Mouse (Mus musculus) forebrain, embryonic 15.5 days (tissue): ENCODE data around the gene Get4. TPM values are rescaled to one million over a fixed set of nuclear protein-coding genes. Genes with fewer than 3 reads are reported as not detected.

ENCODE experiments used
- ATAC-seq: fragments of 200-750 bp; cut with Nextera tagmentation; replicated peaks from 2 replicates; pipeline ENCODE4 v1.8.0; 2017; ENCODE audit warnings: mild to moderate bottlenecking, moderate TSS enrichment, moderate library complexity
- H3K27ac ChIP-seq: fragments of 300-500 bp; sonication (generic); replicated peaks from 2 replicates; pipeline ENCODE4 v1.5.1; 2015; ENCODE audit warnings: mild to moderate bottlenecking, inconsistent platforms
- H3K27me3 ChIP-seq: fragments of 300-500 bp; sonication (generic); 2 replicates; pipeline ENCODE4 v1.6.1; 2015; ENCODE audit warnings: inconsistent platforms
- H3K36me3 ChIP-seq: fragments of 300-500 bp; sonication (generic); 2 replicates; pipeline ENCODE4 v1.6.1; 2015; ENCODE audit warnings: mild to moderate bottlenecking, inconsistent platforms
- H3K4me1 ChIP-seq: fragments of 300-500 bp; sonication (generic); 2 replicates; pipeline ENCODE4 v1.6.1; 2015; ENCODE audit warnings: inconsistent platforms
- H3K4me2 ChIP-seq: fragments of 300-500 bp; sonication (generic); replicated peaks from 2 replicates; pipeline ENCODE4 v1.6.1; 2015; ENCODE audit warnings: mild to moderate bottlenecking, inconsistent platforms
- H3K4me3 ChIP-seq: fragments of 300-500 bp; sonication (generic); 2 replicates; pipeline ENCODE4 v1.5.1; 2015; ENCODE audit warnings: mild to moderate bottlenecking, inconsistent platforms
- H3K9ac ChIP-seq: fragments of 300-500 bp; sonication (generic); replicated peaks from 2 replicates; pipeline ENCODE4 v1.6.1; 2015; ENCODE audit warnings: mild to moderate bottlenecking, inconsistent platforms
- H3K9me3 ChIP-seq: fragments of 300-500 bp; sonication (generic); 2 replicates; pipeline ENCODE4 v1.6.1; 2016; ENCODE audit warnings: inconsistent platforms
- WGBS: fragments of 180-500 bp; shearing (Covaris S2); methylation state at CpG from one replicate; pipeline ENCODE4 v1.1.7; 2015; ENCODE audit warnings: mixed read lengths; 5-methylcytosine and 5-hydroxymethylcytosine counted together
- polyA plus RNA-seq: library from polyadenylated mRNA; unstranded; fragments of >200 nt; fragmentation: Nextera tagmentation; extraction: Ambion mirVana; gene quantifications from 2 replicates; pipeline ENCODE4 v1.2.1, GENCODE M21; 2015

The Get4 gene
- polyA plus RNA-seq, result 127 and 133 TPM in 2 replicates

DNA sequence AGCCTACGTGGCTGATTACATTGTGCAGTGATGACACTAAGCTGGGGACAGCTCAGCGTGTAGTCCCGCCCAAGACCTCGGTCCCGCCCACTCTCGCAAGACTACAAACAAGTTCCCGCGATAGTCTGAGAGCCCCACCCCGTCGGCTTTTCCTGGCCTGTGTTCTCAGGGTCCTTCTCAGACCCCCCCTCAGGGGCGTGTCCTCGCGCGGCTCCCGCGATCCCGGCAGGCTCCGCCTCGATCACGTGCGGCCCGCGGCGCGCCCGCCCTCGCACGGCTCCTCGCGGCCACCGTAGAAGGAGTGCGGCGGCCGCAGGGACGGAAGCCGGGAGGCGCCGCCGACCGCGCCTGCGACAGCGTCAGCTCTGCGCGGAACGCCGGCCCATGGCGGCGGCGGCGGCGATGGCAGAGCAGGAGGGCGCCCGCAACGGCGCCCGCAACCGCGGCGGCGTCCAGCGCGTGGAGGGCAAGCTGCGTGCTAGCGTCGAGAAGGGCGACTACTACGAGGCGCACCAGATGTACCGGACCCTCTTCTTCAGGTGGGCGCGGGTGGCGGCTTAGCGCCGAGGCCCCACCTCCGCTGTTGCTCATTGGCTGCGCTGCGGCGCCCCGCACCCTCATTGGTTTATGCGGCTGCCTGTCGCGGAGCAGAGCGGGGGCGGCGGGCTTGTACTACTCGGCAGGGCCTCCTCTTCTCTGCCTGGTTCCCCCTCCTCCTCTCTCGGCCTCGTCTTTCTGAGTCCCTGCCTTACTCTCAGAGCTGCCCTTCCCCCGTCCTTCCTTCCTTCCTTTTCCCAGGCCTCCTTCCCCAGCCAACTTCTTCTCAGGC, at the start of gene Get4:
Gene Get4, plus strand, starts transcription at position 244 of the 829 bp plus-strand sequence.
- Histone ChIP-seq H3K9ac (peak within 1 kb of the TSS; percentile 78), H3K36me3 (peaks cover 29% of the 10 kb centered on the region), H3K4me2 (peak within 1 kb of the TSS; percentile 91), H3K4me3 (peak within 1 kb of the TSS; percentile 96), H3K27ac (peak within 1 kb of the TSS; percentile 97), H3K4me1 (peaks cover 28% of the 10 kb centered on the region), H3K9me3 (no peaks in the 10 kb centered on the region), H3K27me3 (no peaks in the 10 kb centered on the region)
- WGBS, result under 1% methylated on average over 83 of the region's 90 CpGs
- ATAC-seq, result peak; percentile 96

GRCm38 (mm10) chr5:139203312-139203711, 48.8 kb upstream of the Get4 start:
- no peaks in the 10 kb centered on the region for H3K9me3 ChIP-seq
- H3K36me3 ChIP-seq, result no peaks in the 10 kb centered on the region
- H3K4me3 ChIP-seq, result no peak overlapping the region
- ATAC-seq, result no peak
- H3K4me1 ChIP-seq, result peaks cover 32% of the 10 kb centered on the region
- no peak overlapping the region for H3K27ac ChIP-seq
- H3K4me2 ChIP-seq, result no peak overlapping the region
- no peaks in the 10 kb centered on the region for H3K27me3 ChIP-seq
- 90% methylated on average over 5 of the region's 5 CpGs for WGBS
- no peak overlapping the region for H3K9ac ChIP-seq

- no peaks in the 10 kb centered on the region for H3K27me3 ChIP-seq
- no peaks in the 10 kb centered on the region for H3K9me3 ChIP-seq
- WGBS, result 66% methylated on average over 4 of the region's 4 CpGs
- peaks cover 26% of the 10 kb centered on the region for H3K4me1 ChIP-seq
- H3K4me3 ChIP-seq, result no peak overlapping the region
- no peak for ATAC-seq
- H3K36me3 ChIP-seq, result no peaks in the 10 kb centered on the region
- H3K4me2 ChIP-seq, result no peak overlapping the region
- H3K27ac ChIP-seq, result no peak overlapping the region
- H3K9ac ChIP-seq, result no peak overlapping the region
Observed at GRCm38 (mm10) chr5:139206081-139206480, 46.0 kb upstream of the Get4 start.

DNA sequence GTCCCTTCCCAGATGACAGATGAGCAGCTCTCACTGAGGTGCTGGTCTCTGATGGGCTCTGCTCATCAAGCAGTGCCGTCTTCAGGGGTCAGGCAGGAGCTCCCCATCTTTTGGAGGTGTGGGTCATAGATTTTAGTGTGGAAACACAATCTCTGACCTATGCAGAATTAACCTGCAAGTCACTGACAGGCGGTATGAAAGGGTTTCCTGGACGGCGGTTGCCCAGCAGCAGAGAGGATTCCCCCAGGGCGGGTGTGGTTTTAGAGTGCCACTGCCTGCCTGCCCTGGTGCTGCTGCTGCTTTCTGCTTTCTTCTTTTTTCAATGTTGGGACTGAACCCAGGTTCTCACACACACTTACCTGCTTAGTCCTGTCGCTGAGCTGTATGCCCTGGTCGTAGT, 45.6 kb upstream of the Get4 start:
- H3K9ac ChIP-seq, result no peak overlapping the region

GRCm38 (mm10) chr5:139208183-139208582, 43.9 kb upstream of the Get4 start:
- Histone ChIP-seq H3K4me1 (peaks cover 10% of the 10 kb centered on the region), H3K4me3 (no peak overlapping the region), H3K9me3 (no peaks in the 10 kb centered on the region), H3K9ac (no peak overlapping the region), H3K4me2 (no peak overlapping the region), H3K27me3 (no peaks in the 10 kb centered on the region), H3K27ac (no peak overlapping the region), H3K36me3 (no peaks in the 10 kb centered on the region; the same call in 1 of the 2 replicates)
- ATAC-seq, result no peak

More for the DNA sequence above, 45.6 kb upstream of the Get4 start:
- Histone ChIP-seq H3K9me3 (no peaks in the 10 kb centered on the region), H3K4me3 (no peak overlapping the region), H3K4me1 (peaks cover 22% of the 10 kb centered on the region), H3K27ac (no peak overlapping the region), H3K27me3 (no peaks in the 10 kb centered on the region), H3K36me3 (no peaks in the 10 kb centered on the region), H3K4me2 (no peak overlapping the region)
- WGBS, result 80% methylated on average over 7 of the region's 7 CpGs
- ATAC-seq, result no peak

DNA sequence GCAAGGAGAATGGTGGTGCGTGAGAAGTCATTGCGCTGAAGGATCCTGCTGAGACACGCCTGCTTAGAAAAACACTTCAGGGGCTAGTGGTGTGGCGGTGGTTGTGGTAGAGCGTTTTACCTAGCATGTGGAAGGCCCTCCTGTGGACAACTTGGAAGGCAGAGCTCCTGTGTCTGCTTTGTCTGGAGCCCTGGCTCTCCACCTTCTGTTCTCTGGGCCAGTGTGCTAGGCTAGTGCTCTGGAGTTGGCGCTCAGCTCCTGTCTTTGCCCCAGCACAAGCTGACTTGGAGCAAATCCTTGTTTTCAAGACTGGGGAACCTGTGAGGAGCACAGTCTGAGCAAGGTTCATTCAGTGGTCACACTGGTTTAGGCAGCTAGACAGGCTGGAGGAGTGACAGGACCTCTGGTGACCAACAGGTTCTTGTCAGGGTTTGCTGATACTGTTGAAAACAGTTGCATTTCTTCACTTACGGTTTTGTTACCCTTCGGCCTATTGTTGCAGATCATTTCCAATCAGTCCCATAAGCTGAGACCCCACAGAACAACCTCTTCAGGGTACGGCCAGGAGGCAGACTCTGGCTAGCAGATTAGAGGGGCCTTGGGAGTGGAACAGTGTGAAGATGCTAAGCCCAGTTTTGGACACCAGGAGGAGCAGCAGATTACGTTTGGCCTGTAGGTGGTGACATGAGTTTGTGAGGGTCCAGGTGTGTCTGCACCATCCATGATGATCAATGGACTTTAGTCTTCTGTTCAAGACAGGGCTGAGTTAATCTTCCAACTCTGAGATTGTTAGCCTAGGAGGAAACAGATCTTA, 43.0 kb upstream of the Get4 start:
- WGBS, result 88% methylated on average over 10 of the region's 10 CpGs
- Histone ChIP-seq H3K4me3 (no peak overlapping the region), H3K9me3 (no peaks in the 10 kb centered on the region), H3K4me2 (no peak overlapping the region), H3K27ac (no peak overlapping the region), H3K9ac (no peak overlapping the region), H3K4me1 (0 out of 2 replicates have a peak, but pooled peaks cover 3% of the 10 kb centered on the region), H3K36me3 (no peaks in the 10 kb centered on the region; the same call in 1 of the 2 replicates), H3K27me3 (no peaks in the 10 kb centered on the region)
- ATAC-seq, result no peak

DNA sequence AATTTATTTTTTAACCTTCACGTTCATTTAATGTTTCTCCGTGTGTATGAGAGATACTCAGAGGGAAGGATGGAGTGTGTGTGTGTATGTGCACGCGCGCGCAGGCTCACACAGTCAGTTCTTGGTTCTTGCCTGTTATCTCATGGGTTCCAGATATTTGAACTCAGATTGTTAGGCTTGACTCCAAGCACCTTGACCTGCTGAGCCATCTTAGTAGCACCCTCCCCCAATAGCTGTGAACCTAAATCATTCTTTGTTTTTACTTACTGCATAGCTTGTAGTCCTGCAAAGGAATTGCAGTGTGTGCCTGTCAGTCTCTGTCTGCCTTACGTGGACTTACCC, 42.5 kb upstream of the Get4 start:
- 96% methylated on average over 7 of the region's 7 CpGs for WGBS
- Histone ChIP-seq H3K27me3 (no peaks in the 10 kb centered on the region), H3K9me3 (no peaks in the 10 kb centered on the region), H3K36me3 (no peaks in the 10 kb centered on the region; the same call in 1 of the 2 replicates), H3K4me2 (no peak overlapping the region), H3K4me1 (no peaks in the 10 kb centered on the region), H3K27ac (no peak overlapping the region), H3K9ac (no peak overlapping the region), H3K4me3 (no peak overlapping the region)
- ATAC-seq, result no peak

- no peak overlapping the region for H3K4me3 ChIP-seq
- no peaks in the 10 kb centered on the region for H3K9me3 ChIP-seq
- no peak overlapping the region for H3K27ac ChIP-seq
- WGBS, result 78% methylated on average over 11 of the region's 11 CpGs
- no peak overlapping the region for H3K9ac ChIP-seq
- peaks cover 18% of the 10 kb centered on the region for H3K36me3 ChIP-seq
- H3K4me1 ChIP-seq, result no peaks in the 10 kb centered on the region
- no peaks in the 10 kb centered on the region for H3K27me3 ChIP-seq
- no peak for ATAC-seq
- no peak overlapping the region for H3K4me2 ChIP-seq
Observed at GRCm38 (mm10) chr5:139211737-139212385, 40.3 kb upstream of the Get4 start.

DNA sequence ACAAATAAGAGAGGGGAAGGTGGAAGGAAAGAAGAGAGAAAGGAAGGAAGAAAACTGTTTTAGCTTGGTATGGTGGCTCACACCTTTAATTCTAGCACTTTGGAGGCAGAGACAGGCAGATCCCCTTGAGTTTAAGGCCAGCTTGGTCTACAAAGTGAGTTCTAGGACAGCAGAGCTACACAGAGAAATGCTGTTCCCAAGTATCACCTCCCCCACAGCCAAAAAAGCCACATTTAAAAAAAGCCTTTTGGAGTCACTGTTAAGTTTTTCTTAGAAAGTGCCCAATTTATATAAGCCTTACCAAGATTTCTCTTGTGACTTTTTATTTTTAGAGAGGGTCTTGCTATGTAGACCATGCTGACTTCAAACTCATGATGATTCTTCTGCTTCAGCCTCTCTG, 37.8 kb upstream of the Get4 start:
- Histone ChIP-seq H3K9me3 (no peaks in the 10 kb centered on the region), H3K4me1 (no peaks in the 10 kb centered on the region), H3K27ac (no peak overlapping the region), H3K4me2 (no peak overlapping the region), H3K36me3 (peaks cover 22% of the 10 kb centered on the region), H3K4me3 (no peak overlapping the region), H3K9ac (no peak overlapping the region), H3K27me3 (no peaks in the 10 kb centered on the region)
- ATAC-seq, result no peak

- 94% methylated on average over 5 of the region's 5 CpGs for WGBS
- H3K9me3 ChIP-seq, result no peaks in the 10 kb centered on the region
- no peak overlapping the region for H3K4me3 ChIP-seq
- no peak overlapping the region for H3K4me2 ChIP-seq
- ATAC-seq, result no peak
- H3K27ac ChIP-seq, result no peak overlapping the region
- H3K27me3 ChIP-seq, result no peaks in the 10 kb centered on the region
- H3K4me1 ChIP-seq, result no peaks in the 10 kb centered on the region
- H3K9ac ChIP-seq, result no peak overlapping the region
- peaks cover 22% of the 10 kb centered on the region for H3K36me3 ChIP-seq
Observed at GRCm38 (mm10) chr5:139215184-139215583, 36.9 kb upstream of the Get4 start.

- ATAC-seq, result no peak
- H3K9ac ChIP-seq, result no peak overlapping the region
Observed at GRCm38 (mm10) chr5:139216121-139216520, 36.0 kb upstream of the Get4 start.

DNA sequence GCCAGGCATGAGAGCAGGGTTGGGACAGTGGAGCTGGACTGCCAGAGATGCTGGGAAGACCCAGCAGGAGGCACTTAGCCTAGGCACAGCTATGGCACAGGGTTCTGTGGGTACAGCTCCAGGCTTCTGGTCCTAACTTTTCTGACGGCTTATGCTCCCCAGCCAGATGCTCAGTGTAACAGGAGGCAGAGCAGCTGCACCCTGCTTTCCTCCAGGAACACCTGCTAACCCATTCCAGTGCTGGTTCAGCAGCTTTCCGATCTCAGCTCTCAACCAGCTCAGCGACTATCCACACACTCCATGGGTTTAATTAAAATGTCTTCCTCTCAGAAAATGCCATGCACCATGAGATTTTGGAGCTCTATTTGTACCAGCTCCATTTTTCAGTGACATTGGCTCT, 35.4 kb upstream of the Get4 start:
- H3K9me3 ChIP-seq, result no peaks in the 10 kb centered on the region
- H3K9ac ChIP-seq, result no peak overlapping the region
- H3K36me3 ChIP-seq, result peaks cover 29% of the 10 kb centered on the region
- H3K27me3 ChIP-seq, result no peaks in the 10 kb centered on the region
- H3K4me2 ChIP-seq, result no peak overlapping the region
- ATAC-seq, result no peak
- H3K4me3 ChIP-seq, result no peak overlapping the region
- no peaks in the 10 kb centered on the region for H3K4me1 ChIP-seq
- WGBS, result 84% methylated on average over 3 of the region's 3 CpGs
- no peak overlapping the region for H3K27ac ChIP-seq

More at GRCm38 (mm10) chr5:139216121-139216520, 36.0 kb upstream of the Get4 start:
- no peak overlapping the region for H3K4me3 ChIP-seq
- no peaks in the 10 kb centered on the region for H3K27me3 ChIP-seq
- H3K36me3 ChIP-seq, result peaks cover 23% of the 10 kb centered on the region
- WGBS, result 95% methylated on average over 2 of the region's 2 CpGs
- no peak overlapping the region for H3K27ac ChIP-seq
- no peaks in the 10 kb centered on the region for H3K4me1 ChIP-seq
- no peaks in the 10 kb centered on the region for H3K9me3 ChIP-seq
- H3K4me2 ChIP-seq, result no peak overlapping the region
